Mouse (Mus musculus): ENCODE data around the gene Hhat. TPM values are rescaled to one million over a fixed set of nuclear protein-coding genes. Genes with fewer than 3 reads are reported as not detected.

Hhat gene
- polyA plus RNA-seq, 1 experiment: 4.0 TPM

DNA sequence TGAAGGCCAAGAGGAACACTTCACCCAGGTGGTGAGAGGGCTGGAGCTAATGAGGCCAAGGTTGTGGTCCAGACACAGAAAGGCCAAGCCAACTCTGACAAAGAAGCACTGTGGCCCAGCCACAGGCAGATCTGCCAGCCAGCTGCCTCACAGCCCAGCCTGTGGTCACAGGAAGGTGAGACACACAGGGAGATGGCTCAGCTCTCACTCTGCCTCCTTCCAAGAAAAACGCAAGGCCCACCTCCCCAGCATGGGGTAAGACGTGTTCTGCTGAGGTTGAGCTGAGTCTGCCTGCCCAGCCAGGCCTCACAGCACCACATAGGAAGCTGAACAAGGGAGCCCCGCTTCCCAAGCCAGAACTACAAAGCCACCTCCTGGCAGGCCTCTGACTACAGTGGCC is 34.5 kb downstream of the Hhat start:
- Histone ChIP-seq H3K4me1 (ENCODE audit: control insufficient read depth, insufficient read depth, low read length) (no peaks in the 10 kb centered on the region; the same call in 1 of the 2 replicates), H3K27me3 (ENCODE audit: control insufficient read depth, insufficient read depth, low read length) (no peaks in the 10 kb centered on the region), H3K27ac (ENCODE audit: control insufficient read depth, insufficient read depth, low read depth, low read length) (no peak overlapping the region), H3K4me3 (ENCODE audit: control insufficient read depth, low read depth, low read length) (no peak overlapping the region), H3K36me3 (ENCODE audit: control insufficient read depth, insufficient read depth, low read length) (no peaks in the 10 kb centered on the region)
- no peak for TF ChIP-seq CTCF (IDR thresholded peaks at IDR 0.05; ENCODE audit: control insufficient read depth, insufficient read depth, insufficient replicate concordance, low read depth, low read length)
- no peak for TF ChIP-seq POLR2A (IDR thresholded peaks at IDR 0.05; ENCODE audit: control insufficient read depth, low read depth, low read length)

- no peaks in the 10 kb centered on the region; the same call in 1 of the 2 replicates for H3K4me1 ChIP-seq (ENCODE audit: control insufficient read depth, insufficient read depth, low read length)
These were observed 35.0 kb downstream of the Hhat start for GRCm38 (mm10) chr1:192736002-192736426.

GRCm38 (mm10) chr1:192730517-192730916 is 40.5 kb downstream of the Hhat start:
- H3K27me3 ChIP-seq (ENCODE audit: control insufficient read depth, insufficient read depth, low read length): no peaks in the 10 kb centered on the region
- H3K4me1 ChIP-seq (ENCODE audit: control insufficient read depth, insufficient read depth, low read length): peaks cover 3% of the 10 kb centered on the region; the same call in 1 of the 2 replicates
- no peak overlapping the region for H3K27ac ChIP-seq (ENCODE audit: control insufficient read depth, insufficient read depth, low read depth, low read length)
- no peaks in the 10 kb centered on the region for H3K36me3 ChIP-seq (ENCODE audit: control insufficient read depth, insufficient read depth, low read length)
- TF ChIP-seq POLR2A (IDR thresholded peaks at IDR 0.05; ENCODE audit: control insufficient read depth, low read depth, low read length) (no peak), CTCF (IDR thresholded peaks at IDR 0.05; ENCODE audit: control insufficient read depth, insufficient read depth, insufficient replicate concordance, low read depth, low read length) (no peak)
- no peak overlapping the region for H3K4me3 ChIP-seq (ENCODE audit: control insufficient read depth, low read depth, low read length)

More at GRCm38 (mm10) chr1:192736002-192736426, 35.0 kb downstream of the Hhat start:
- no peaks in the 10 kb centered on the region for H3K27me3 ChIP-seq (ENCODE audit: control insufficient read depth, insufficient read depth, low read length)
- H3K36me3 ChIP-seq (ENCODE audit: control insufficient read depth, insufficient read depth, low read length): no peaks in the 10 kb centered on the region
- H3K27ac ChIP-seq (ENCODE audit: control insufficient read depth, insufficient read depth, low read depth, low read length): no peak overlapping the region; the same call in 1 of the 2 replicates
- TF ChIP-seq POLR2A (IDR thresholded peaks at IDR 0.05; ENCODE audit: control insufficient read depth, low read depth, low read length) (no peak), CTCF (IDR thresholded peaks at IDR 0.05; ENCODE audit: control insufficient read depth, insufficient read depth, insufficient replicate concordance, low read depth, low read length) (no peak)
- H3K4me3 ChIP-seq (ENCODE audit: control insufficient read depth, low read depth, low read length): no peak overlapping the region

DNA sequence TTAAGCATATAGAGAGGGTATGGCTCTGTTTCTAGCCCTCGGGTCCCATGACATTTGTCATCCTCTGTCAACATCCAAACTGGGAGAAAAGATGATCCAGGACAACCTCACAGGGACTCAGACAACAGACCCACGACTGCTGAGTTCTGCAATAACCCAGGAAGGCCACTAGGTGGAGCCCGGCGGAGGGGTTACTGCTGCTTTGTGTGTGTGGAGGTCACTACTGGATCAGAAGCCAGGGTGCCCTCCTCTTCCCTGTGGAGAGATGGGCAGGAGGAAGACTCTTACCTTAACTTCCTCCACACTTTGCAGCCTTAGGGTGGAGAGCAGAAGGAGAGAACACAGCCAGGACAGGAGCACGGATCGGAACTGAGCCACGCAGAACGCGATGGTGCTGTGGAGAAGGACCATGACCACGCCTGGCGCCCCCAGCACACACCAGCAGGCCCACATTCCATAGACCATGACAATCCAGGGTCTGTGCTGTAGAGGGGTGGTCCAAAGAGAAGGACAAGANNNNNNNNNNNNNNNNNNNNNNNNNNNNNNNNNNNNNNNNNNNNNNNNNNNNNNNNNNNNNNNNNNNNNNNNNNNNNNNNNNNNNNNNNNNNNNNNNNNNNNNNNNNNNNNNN is 43.9 kb downstream of the Hhat start:
- no peak overlapping the region for H3K27ac ChIP-seq (ENCODE audit: control insufficient read depth, insufficient read depth, low read depth, low read length)

DNA sequence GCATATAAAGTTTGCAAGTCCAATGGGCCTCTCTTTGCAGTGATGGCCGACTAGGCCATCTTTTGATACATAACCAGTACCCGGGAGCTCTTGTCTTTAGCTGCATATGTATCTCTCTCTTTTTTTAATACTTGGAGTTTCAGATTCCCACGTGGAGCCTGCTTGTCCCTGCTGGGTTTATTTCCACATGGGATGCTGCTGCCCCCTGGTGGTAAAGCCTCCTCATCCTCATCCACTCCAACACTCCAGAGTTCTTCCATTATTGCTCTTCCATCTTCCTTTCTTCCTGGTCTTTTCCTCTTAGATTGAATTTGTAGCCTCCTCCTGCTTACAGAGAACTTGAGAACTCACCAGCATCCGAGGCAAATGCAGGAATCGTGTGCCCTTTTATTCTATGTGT is 48.9 kb downstream of the Hhat start:
- H3K4me1 ChIP-seq (ENCODE audit: control insufficient read depth, insufficient read depth, low read length): peaks cover 1% of the 10 kb centered on the region; the same call in 1 of the 2 replicates
- H3K27ac ChIP-seq (ENCODE audit: control insufficient read depth, insufficient read depth, low read depth, low read length): no peak overlapping the region
- no peaks in the 10 kb centered on the region for H3K27me3 ChIP-seq (ENCODE audit: control insufficient read depth, insufficient read depth, low read length)
- H3K36me3 ChIP-seq (ENCODE audit: control insufficient read depth, insufficient read depth, low read length): no peaks in the 10 kb centered on the region
- H3K4me3 ChIP-seq (ENCODE audit: control insufficient read depth, low read depth, low read length): no peak overlapping the region
- TF ChIP-seq POLR2A (IDR thresholded peaks at IDR 0.05; ENCODE audit: control insufficient read depth, low read depth, low read length) (no peak), CTCF (IDR thresholded peaks at IDR 0.05; ENCODE audit: control insufficient read depth, insufficient read depth, insufficient replicate concordance, low read depth, low read length) (peak; percentile 46; the same call in 1 of the 2 replicates)

More for the DNA sequence above, 43.9 kb downstream of the Hhat start:
- Histone ChIP-seq H3K4me1 (ENCODE audit: control insufficient read depth, insufficient read depth, low read length) (peaks cover 3% of the 10 kb centered on the region; the same call in 1 of the 2 replicates), H3K36me3 (ENCODE audit: control insufficient read depth, insufficient read depth, low read length) (no peaks in the 10 kb centered on the region), H3K27me3 (ENCODE audit: control insufficient read depth, insufficient read depth, low read length) (no peaks in the 10 kb centered on the region), H3K4me3 (ENCODE audit: control insufficient read depth, low read depth, low read length) (peak overlapping the region; percentile 61)
- TF ChIP-seq POLR2A (IDR thresholded peaks at IDR 0.05; ENCODE audit: control insufficient read depth, low read depth, low read length) (no peak), CTCF (IDR thresholded peaks at IDR 0.05; ENCODE audit: control insufficient read depth, insufficient read depth, insufficient replicate concordance, low read depth, low read length) (peak; percentile 81; the same call in 1 of the 2 replicates)

- no peak for TF ChIP-seq POLR2A (IDR thresholded peaks at IDR 0.05; ENCODE audit: control insufficient read depth, low read depth, low read length)
- no peak for TF ChIP-seq CTCF (IDR thresholded peaks at IDR 0.05; ENCODE audit: control insufficient read depth, insufficient read depth, insufficient replicate concordance, low read depth, low read length)
- Histone ChIP-seq H3K27ac (ENCODE audit: control insufficient read depth, insufficient read depth, low read depth, low read length) (no peak overlapping the region), H3K36me3 (ENCODE audit: control insufficient read depth, insufficient read depth, low read length) (no peaks in the 10 kb centered on the region), H3K4me1 (ENCODE audit: control insufficient read depth, insufficient read depth, low read length) (no peaks in the 10 kb centered on the region), H3K27me3 (ENCODE audit: control insufficient read depth, insufficient read depth, low read length) (no peaks in the 10 kb centered on the region), H3K4me3 (ENCODE audit: control insufficient read depth, low read depth, low read length) (no peak overlapping the region)
These were observed 50.9 kb downstream of the Hhat start for GRCm38 (mm10) chr1:192720156-192720555.

DNA sequence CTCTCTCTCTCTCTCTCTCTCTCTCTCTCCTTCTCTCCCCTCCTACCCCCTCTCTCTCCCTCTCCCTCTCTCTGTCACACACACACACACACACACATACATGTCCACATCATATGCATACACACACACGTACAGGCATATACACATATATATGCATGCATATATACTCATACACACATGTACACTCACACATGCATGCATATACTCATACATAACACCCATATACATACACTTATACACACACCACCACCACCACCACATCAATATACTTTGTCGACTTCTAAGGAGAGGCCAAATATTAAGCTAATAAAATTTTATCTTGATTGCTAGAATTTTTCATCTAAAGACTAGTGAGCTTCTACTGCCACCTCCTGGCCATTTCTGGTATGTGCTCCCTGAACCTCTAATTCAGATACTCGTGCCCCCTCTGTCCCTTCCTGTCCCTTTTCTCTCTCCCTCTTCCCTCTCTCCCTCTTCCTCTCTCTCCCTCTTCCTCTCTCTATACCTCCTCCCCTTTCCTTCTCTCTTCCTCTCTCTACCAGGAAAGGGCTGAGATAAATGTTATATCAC is 59.2 kb downstream of the Hhat start:
- H3K4me1 ChIP-seq (ENCODE audit: control insufficient read depth, insufficient read depth, low read length): no peaks in the 10 kb centered on the region
- H3K4me3 ChIP-seq (ENCODE audit: control insufficient read depth, low read depth, low read length): no peak overlapping the region
- TF ChIP-seq CTCF (IDR thresholded peaks at IDR 0.05; ENCODE audit: control insufficient read depth, insufficient read depth, insufficient replicate concordance, low read depth, low read length) (no peak), POLR2A (IDR thresholded peaks at IDR 0.05; ENCODE audit: control insufficient read depth, low read depth, low read length) (no peak)
- no peaks in the 10 kb centered on the region for H3K36me3 ChIP-seq (ENCODE audit: control insufficient read depth, insufficient read depth, low read length)
- no peak overlapping the region for H3K27ac ChIP-seq (ENCODE audit: control insufficient read depth, insufficient read depth, low read depth, low read length)
- no peaks in the 10 kb centered on the region for H3K27me3 ChIP-seq (ENCODE audit: control insufficient read depth, insufficient read depth, low read length)

All from testis, adult 2 months (tissue).